Mouse (Mus musculus) right cerebral cortex, postnatal 10 days (tissue): ENCODE results near the gene Cyb561d2.
A peak's percentile ranks its signal among the peaks of the same experiment; 100 is the strongest.
"Not testable (repeated sequence)": the region's sequence is repeated elsewhere in the genome, so short reads cannot be mapped to it uniquely, and the experiment has no call there.

Experiments used
- DNase-seq, 2 experiments: peaks; one replicate each; pipeline ENCODE4 v3.0.0; 2021; ENCODE audit warnings: low spot score in 2 of 2

Cyb561d2 gene

DNA sequence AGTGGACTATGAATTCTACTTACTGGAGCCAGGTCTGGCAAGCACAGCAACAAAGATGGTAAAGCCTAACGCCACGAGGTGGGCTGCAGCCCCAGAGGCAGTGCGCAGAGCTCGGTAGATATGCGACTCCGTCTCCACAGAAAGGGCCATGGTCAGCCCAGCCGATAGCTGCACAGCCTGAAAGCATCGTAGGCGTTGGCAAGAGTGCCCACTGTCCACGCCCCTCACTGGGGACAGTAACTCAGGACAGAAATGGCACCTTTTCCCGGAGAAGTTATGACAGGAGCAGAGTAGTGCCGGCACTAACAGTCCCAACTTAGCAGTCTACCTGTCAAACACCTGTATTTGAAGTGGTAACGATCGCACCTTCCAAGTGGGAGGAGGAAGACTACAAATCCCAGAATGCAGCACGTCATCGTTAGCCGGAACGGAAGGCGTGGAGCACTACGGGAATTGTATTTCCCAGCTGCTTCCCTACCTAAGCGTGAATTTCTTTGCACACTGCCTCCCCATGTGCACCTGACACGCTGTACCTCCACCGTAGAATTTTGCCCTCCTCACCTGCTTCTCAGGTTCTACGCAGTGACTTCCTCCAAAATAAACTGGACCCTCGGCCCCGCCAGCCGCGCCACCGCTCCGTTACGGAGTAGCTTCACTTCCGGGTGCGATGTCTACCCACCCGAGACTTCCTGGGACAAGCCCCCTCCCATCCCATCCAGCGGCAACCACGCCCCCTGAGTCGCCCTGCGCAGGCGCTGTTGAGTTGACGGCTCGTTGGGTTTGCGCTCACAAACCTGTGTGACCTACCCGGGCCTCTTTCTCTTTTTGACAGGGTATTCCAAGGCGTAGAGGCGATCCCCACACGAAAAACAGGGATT lies at the start of gene Cyb561d2, which contains the start of gene Nprl2:
TSS of gene Cyb561d2 (minus strand) at position 720 of the 878 bp plus-strand sequence.
TSS of gene Nprl2 (plus strand) at position 753 of the 878 bp plus-strand sequence.
- peak; percentile 96 for DNase-seq

DNA sequence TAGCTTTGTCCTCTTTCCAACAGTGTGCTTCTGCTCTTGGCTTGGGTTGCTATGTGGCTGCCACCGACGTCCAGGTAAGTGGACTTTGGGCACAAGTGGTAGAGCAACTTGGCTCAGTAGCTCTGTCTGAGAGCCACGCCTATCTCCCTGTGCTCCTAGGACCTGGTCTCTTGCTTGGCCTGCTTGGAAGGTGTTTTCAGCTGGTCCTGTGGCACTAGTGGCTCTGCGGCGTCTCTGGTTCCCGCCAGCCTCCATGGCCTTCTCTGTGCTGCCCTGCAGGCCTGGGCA lies 48.7 kb upstream of the Cyb561d2 start:
- no peak for DNase-seq

DNA sequence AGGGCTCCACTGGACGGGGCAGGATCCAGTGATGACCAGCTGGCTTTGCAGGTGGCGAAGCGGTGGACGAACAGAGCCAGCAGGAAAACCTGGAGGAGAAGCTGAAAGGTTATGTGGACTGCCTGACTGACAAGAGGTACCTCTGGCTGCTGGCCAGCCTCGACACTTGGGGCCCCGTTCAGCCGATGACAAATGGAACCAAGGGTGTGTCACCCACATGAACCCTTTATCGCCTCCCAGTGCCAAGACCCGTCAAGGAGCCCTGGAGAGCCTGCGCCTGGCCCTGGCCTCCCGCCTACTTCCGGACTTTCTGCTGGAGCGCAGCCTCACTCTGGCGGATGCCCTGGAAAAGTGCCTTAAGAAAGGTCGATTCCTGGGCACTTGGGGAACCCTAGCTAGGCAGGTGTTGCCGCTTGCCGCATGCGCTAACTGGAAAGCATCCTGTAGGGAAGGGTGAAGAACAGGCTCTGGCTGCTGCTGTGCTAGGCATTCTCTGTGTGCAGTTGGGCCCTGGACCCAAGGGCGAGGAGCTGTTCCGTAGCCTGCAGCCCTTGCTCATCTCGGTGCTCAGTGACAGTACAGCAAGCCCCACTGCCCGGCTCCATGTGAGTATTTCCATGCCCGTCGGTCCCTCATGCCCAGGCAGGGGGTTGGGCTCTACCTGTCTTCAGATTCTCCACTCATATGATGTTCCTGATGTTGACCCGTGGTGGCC lies 48.2 kb upstream of the Cyb561d2 start:
- no peak for DNase-seq

DNA sequence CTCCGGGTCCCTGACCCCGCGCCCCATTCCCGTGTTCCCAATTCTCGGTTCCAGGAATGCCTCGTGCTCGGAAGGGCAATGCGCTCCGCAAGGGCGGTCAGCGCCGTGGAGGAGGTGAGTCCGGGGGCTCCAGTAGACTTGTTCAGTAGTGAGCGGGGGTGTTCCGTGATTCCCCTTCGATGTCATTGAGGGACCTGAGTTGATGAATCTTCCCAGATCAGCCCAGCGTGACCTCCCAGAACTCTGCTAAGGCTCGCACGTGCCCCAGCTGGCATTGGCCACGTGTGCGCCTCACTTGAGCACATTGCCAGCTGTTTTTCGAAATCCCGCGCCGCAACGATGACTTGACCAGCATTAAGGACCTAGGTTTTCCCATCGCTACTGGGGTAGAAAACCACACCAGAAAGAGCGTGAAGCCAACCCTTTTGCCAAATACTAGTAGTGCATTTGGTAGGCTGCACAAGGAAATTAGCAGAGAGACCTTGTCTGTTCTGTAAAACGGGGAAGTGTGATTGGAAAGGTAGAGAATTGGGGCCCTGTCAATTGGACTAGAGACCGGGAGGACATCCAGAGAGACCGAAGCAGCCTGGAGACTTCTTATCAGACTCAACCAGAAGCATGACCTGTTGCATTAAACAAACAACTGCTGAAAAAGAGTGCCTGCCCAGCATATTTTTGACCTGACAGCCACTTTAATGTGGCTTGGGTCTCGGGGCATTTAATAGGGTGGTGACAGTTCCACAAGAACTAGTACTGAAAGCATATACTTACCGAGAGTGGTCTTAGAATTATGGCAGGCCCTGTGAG lies 46.0 kb upstream of the Cyb561d2 start:
- DNase-seq = peak; percentile 66 to 73

DNA sequence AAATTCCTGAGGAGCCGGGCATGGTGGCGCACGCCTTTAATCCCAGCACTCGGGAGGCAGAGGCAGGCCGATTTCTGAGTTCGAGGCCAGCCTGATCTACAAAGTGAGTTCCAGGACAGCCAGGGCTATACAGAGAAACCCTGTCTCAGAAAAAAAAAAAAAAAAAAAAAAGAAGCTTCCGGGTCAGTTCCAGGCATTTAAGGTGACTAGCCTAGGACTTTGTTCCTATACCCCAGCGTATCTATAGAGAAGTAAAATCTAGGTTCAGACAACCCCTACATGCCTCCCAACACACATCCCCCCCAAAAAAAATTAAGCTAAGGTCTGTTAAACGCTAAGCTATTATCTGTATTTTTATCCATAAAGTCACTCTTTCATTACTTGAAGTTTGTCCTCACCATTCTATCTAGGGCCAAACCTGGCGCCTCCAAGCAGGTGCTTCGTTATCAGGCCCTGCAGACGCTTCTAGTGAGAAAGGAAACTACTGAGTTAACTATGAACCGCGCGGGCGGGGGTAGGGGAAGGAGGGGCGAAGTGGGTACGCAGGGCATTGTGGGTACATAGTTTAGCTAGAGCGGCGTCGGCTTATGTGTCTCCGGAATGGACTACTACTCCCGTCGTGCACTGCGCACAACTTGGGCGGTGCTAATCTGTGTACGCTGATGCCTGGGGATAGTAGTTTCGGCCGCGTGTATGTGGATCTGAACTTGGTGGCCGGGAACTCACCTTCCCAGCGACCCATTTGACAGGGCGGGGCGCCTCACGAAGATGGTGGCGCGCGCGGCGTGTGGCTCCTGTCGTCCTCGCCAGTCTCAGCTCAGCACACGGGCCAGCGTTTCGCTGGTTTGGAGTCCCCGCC lies 45.2 kb upstream of the Cyb561d2 start, which contains the start of gene Ifrd2:
TSS of gene Ifrd2 (plus strand) at position 669 of the 859 bp plus-strand sequence.
- DNase-seq = peak; percentile 98 to 99

DNA sequence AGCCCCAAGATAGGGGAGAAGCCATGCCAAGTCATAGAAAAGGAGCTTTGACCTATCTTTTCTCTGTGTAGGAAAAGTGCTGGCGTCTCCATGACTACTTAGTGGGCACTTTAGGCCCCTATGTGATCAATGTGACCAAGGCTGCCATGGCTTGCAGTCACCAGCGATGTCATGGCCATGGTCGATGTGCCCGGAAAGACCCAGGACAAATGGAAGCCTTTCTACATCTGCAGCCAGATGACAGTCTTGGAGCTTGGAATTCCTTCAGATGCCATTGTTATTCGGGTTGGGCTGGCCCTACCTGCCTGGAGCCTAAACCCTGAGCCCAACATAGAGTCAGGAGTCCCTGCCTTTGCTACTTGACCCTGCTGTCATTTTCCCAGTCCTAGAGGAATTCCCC lies 44.5 kb upstream of the Cyb561d2 start:
- no peak for DNase-seq

DNA sequence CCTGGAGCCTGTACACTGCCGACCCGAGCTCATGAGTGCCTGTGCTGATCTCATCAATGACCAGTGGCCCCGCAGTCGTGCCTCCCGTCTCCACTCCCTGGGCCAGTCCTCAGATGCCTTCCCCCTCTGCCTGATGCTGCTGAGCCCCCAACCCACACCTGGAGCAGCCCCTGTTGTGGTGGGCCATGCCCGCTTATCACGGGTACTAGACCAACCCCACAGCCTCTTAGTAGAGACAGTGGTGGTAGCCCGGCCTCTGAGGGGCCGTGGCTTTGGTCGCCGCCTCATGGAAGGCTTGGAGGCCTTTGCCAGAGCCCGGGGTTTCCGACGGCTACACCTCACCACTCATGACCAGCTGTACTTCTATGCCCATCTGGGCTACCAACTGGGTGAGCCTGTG lies 41.2 kb upstream of the Cyb561d2 start:
- DNase-seq = no peak

DNA sequence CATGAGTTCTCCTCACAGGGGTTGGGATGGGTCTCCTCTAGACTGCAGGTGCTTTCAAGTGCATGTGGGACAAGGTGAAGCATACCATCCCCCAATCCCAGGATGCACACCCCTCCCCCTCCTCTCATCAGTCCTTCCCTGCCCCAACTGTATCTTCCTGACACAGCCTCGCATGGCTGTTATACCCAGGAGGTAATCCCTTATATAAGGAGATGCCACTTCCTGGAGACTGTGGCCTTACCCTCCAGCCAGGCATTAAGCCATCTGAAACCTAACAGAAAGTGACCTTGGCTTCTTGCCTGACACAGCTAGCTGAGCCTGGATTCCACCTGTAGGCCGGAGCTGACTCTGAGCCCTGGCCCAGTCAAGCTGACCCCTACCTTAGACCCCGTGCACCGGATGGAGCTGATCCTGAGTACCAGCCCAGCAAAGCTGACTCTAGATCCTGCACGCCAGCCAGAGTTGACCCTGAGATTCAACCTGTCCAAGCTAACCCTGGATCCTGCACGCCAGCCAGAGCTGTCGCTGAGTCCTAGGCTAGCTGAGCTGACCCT lies 40.6 kb upstream of the Cyb561d2 start:
- DNase-seq = no peak

DNA sequence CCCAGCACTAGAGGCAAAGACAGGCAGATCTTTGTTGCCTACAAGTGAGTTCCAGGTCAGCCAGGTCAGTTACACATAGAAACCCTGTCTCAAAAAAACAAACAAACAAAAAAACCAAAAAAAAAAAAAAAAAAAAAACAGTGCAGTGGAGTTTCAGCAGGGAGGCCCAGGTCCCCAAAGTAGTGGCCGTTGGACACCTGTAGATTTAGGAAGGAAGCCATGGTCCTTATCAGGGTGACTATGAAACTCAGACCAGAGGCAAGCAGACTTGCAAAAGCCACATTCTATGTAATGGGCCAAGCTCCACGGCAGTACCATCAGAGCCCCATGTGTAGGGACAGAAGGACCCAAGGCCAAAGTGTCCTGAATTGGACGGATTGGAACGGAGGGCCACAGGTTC lies 39.6 kb upstream of the Cyb561d2 start:
- DNase-seq = no peak

DNA sequence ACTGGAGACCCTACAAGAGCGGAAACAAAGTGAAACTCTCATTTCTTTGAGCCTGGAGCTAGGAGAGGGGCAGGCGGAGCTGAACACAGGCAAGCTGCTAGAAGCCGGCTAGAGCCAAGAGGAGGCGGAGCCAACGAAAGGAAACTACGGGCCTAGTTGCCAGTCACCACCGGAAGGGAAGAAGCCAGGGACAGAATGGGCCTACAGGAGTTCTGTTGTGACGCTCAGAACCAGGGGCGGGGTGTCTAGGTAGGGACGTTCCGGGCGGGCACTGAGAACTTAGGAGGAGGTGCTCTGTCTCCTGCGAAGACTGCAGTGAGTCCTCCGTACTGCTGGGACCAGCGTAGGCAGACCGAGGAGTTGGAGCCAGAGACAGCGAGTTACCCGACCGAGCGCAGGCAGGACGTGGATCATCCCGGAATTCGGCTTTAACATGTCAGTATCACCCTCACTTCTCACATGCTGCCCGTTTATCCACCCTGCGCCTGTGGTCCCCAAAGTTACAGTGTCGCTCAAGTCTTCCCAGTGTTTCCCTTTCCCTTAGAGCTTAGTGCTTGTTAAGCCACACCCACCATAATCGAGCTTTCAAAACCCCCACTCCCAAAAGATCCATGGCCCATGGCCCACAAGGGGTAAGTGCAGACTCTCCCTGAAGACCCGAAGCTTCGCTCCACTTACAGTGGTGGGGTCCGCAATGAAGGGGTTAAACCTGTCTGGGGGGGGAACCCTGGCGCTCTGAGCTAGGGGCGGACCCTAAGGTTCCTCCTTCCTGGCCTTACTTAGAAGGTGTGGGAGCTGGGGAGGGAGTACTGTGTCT lies 38.7 kb upstream of the Cyb561d2 start, which contains the start of gene Hyal3:
TSS of gene Hyal3 (plus strand) at position 318 of the 817 bp plus-strand sequence.
- DNase-seq = peak; percentile 93 to 94

DNA sequence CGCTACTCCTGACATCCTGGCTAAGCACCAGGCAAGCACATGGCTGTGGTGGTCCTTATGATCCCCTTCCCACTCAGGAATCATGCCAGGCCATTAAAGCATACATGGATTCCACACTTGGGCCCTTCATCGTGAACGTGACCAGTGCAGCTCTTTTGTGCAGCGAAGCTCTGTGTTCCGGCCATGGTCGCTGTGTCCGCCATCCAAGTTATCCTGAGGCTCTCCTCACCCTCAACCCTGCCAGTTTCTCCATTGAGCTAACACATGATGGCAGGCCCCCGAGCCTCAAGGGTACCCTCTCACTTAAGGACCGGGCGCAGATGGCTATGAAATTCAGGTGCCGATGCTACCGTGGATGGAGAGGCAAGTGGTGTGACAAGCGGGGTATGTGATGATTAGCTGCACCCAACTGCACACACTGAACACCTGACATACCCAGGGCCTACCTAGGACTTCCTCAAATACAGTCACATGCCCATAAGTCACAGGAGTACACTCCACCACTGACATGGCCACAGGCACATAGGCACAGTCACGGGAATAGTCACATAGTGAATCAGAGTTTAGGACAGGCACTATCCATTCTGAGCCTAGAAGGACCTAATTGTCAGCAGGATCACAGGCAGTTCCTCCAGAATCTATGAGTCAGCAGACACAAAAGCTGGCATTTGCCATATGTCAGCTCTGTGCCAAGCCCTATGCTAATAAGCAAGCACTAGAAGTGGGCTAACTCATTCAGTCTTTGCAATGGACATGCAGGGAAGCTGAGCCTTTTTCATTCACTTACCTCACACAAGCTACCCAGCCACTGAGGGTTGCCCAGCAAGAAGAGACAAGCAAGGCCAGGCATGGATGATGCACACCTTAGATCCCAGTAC lies 37.3 kb upstream of the Cyb561d2 start:
- no peak for DNase-seq

DNA sequence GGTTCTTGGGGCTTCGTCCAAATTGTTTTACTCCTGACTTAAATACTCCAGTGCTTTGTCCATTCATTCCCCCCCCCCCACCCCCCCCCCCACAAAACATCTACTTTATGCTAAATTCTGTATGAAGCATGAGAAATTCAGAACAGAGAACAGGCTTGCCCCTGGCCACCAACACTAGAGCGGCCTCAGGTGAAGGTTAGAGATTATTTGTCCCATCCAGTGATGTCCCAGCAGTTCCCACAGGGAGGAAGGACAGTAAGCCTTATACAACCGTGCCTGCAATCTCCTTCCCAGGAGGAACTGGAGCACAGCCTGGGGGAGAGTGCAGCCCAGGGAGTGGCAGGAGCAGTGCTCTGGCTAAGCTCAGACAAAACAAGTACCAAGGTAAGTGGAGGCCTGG lies 36.6 kb upstream of the Cyb561d2 start, which contains the start of gene Naa80:
TSS of gene Naa80 (plus strand) at position 301 of the 400 bp plus-strand sequence.
- DNase-seq = no peak

DNA sequence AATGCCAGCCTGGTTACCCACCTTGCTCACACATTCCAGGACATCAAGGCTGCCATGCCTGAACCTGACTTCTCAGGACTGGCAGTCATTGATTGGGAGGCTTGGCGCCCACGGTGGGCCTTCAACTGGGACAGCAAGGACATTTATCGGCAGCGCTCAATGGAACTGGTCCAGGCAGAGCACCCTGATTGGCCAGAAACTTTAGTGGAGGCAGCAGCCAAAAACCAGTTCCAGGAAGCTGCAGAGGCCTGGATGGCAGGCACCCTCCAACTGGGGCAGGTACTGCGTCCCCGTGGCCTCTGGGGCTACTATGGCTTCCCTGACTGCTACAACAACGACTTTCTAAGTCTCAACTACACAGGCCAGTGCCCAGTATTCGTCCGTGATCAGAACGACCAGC lies 35.9 kb upstream of the Cyb561d2 start:
- DNase-seq = no peak

DNA sequence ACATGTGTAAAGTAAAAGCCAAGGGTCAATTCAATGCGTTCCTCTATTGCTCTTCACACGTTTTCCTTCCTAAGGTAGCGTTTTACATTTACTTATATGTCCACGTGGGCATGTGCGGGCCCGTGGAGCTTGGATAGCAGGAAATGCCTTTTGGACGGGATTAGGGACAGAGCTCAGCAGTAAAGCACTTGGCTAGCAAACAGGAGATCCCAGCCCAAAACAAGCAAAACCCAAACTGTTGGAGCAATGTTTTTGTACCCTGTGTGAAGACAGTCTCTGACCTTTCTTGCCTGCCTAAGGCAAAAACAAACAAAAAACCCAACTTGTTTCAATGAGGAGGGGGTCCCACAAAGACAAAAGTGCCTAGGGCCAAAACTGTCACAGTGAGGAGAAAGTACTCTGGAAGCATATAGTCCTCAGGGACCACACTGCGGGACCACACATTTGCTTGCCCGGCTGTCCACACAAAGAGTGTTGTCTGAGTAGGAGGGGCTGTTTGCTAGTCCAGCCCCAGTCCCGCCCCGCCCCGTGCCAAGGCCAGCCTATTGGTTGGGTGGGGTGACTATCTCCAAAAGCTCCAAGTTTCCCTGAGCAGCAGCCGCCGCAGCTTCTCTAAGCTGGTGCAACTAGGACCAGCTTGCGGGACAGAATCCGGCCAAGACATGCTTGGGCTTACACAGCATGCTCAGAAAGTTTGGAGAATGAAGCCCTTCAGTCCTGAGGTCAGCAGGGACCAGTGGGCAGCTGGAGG lies 34.5 kb upstream of the Cyb561d2 start, which contains the start of gene Hyal1:
TSS of gene Hyal1 (plus strand) at position 571 of the 751 bp plus-strand sequence.
- DNase-seq = peak; percentile 72 to 73

DNA sequence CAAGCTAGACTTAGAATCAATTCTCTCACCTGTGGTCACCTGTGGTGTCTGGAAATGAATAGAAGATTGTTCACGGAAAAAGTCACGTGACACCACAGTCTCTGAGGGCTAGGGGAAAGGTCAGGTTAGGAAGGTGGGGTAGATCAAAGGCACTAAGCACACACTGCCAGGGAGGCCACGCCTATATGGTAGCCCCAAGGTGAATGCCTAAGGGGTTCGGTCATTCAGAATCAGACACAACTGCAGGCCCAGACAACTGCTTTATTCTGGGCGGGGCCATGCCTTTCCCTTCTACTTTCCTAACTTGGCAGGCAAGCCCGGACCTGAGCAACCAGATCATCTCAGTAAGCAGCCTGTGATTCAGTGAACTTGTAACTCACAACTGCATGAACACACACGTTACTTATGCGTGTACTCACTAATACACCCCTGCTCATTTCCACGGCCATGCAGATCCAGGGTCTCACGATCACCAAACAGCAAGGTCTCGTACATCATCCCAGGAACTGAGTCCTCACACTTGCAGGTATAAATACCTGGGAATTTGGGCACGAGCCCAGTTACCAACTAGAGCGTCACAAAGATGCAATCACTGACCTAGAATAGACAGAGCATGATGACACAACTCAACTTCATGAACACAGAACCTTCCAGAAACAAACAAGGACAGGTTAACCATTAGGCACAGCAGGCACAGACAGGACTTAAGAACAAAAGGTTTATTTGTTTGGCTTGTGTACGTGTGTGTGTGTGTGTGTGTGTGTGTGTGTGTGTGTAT lies 33.8 kb upstream of the Cyb561d2 start:
- no peak for DNase-seq

DNA sequence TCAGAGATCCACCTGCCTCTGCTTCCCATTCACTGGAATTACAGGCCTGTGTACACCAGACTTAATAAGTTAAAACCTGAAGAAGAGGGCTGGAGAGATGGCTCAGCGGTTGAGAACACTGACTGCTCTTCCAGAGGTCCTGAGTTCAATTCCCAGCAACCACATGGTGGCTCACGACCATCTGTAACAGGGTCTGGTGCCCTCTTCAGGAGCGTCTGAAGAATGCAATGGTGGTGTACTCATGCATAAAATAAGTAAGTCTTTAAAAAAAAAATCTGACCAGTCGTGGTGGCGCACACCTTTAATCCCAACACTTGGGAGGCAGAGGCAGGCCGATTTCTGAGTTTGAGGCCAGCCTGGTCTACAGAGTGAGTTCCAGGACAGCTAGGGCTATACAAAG lies 31.8 kb upstream of the Cyb561d2 start:
- not testable (repeated sequence) for DNase-seq

DNA sequence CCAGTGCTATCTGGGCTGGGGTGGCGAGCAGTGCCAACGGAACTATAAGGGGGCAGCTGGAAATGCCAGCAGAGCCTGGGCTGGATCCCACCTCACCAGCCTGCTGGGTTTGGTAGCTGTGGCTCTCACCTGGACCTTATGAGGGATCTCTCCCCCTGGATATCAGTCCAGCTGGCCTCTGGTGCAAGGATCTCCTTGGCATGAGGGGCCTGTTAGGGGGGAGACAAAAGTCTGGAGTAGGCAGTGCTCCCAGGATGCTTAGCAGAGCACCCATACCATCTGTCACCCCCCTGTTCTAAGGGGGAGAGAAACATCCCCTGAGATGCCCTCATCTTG lies 30.3 kb upstream of the Cyb561d2 start:
- DNase-seq = no peak
